Mouse (Mus musculus) myocyte (in vitro differentiated cells): Measurements from ENCODE around the gene Ubald1.

Source experiments
- CEBPB ChIP-seq: IDR thresholded peaks from 2 replicates; pipeline ENCODE4 v1.6.1; 2011; ENCODE audit warnings: mild to moderate bottlenecking, moderate library complexity; ENCODE audit not compliant: poor library complexity, insufficient read depth, severe bottlenecking
- E2F4 ChIP-seq: IDR thresholded peaks from one replicate; pipeline ENCODE4 v1.6.1; 2011; ENCODE audit warnings: mild to moderate bottlenecking, control low read depth, moderate library complexity; ENCODE audit not compliant: insufficient read depth
- MAX ChIP-seq: IDR thresholded peaks from one replicate; pipeline ENCODE4 v1.6.1; 2011; ENCODE audit warnings: low read depth, mild to moderate bottlenecking, control low read depth
- POLR2A ChIP-seq: IDR thresholded peaks from one replicate; pipeline ENCODE4 v1.6.1; 2011; ENCODE audit warnings: low read depth, mild to moderate bottlenecking, control low read depth, moderate library complexity; ENCODE audit not compliant: insufficient read length
- POLR2AphosphoS2 ChIP-seq: IDR thresholded peaks from one replicate; pipeline ENCODE4 v1.6.1; 2011; ENCODE audit warnings: low read depth, control low read depth; ENCODE audit not compliant: insufficient read length
- REST ChIP-seq: IDR thresholded peaks from one replicate; pipeline ENCODE4 v1.6.1; 2011; ENCODE audit warnings: mild to moderate bottlenecking, control low read depth, moderate library complexity; ENCODE audit not compliant: insufficient read depth, insufficient read length
- TCF12 ChIP-seq: IDR thresholded peaks from one replicate; pipeline ENCODE4 v1.6.1; 2011; ENCODE audit warnings: mild to moderate bottlenecking, control low read depth; ENCODE audit not compliant: poor library complexity, insufficient read depth, severe bottlenecking
- TCF3 ChIP-seq: IDR thresholded peaks from one replicate; pipeline ENCODE4 v1.6.1; 2011; ENCODE audit warnings: low read depth, control low read depth; ENCODE audit not compliant: insufficient read length
- USF1 ChIP-seq: IDR thresholded peaks from one replicate; pipeline ENCODE4 v1.6.1; 2011; ENCODE audit warnings: low read depth, mild to moderate bottlenecking, control low read depth, moderate library complexity

- no peak for TF ChIP-seq USF1
- no peak for TF ChIP-seq POLR2A
- TF ChIP-seq MAX = no peak
- TF ChIP-seq TCF12 = no peak
- no peak for TF ChIP-seq POLR2AphosphoS2
- 0 out of 2 replicates have a peak, but pooled peaks have one; percentile 0 for TF ChIP-seq CEBPB
- TF ChIP-seq E2F4 = no peak
- no peak for TF ChIP-seq REST
- TF ChIP-seq TCF3 = no peak
Observed at GRCm38 (mm10) chr16:4912907-4913782, 33.0 kb upstream of the Ubald1 start.
